Mouse (Mus musculus) embryonic facial prominence, embryonic 11.5 days (tissue): ENCODE data around the gene Rtl10. TPM values are rescaled to one million over a fixed set of nuclear protein-coding genes. Genes with fewer than 3 reads are reported as not detected.
A peak's percentile ranks its signal among the peaks of the same experiment; 100 is the strongest.
"Not testable (repeated sequence)": the region's sequence is repeated elsewhere in the genome, so short reads cannot be mapped to it uniquely, and the experiment has no call there.

Experiments
- ATAC-seq: fragments of 200-750 bp; cut with Nextera tagmentation; replicated peaks from 2 replicates; pipeline ENCODE4 v1.8.0; 2017; ENCODE audit warnings: low read depth; ENCODE audit not compliant: insufficient number of reproducible peaks, low FRiP score, low TSS enrichment
- DNase-seq: peaks from one replicate; pipeline ENCODE4 v3.0.0-alpha.2; 2015; ENCODE audit warnings: low spot score
- H3K27ac ChIP-seq: fragments of 300-500 bp; sonication (generic); replicated peaks from 2 replicates; pipeline ENCODE4 v1.5.1; 2014; ENCODE audit warnings: mild to moderate bottlenecking, low read depth, low read length, control low read depth
- H3K27me3 ChIP-seq: fragments of 300-500 bp; sonication (generic); 2 replicates; pipeline ENCODE4 v1.6.1; 2014; ENCODE audit warnings: mild to moderate bottlenecking, low read length, moderate library complexity, mixed read lengths; ENCODE audit not compliant: control insufficient read depth, insufficient read depth
- H3K36me3 ChIP-seq: fragments of 300-500 bp; sonication (generic); replicated peaks from 2 replicates; pipeline ENCODE4 v1.6.1; 2014; ENCODE audit warnings: low read depth, mild to moderate bottlenecking, low read length, moderate library complexity, mixed read lengths; ENCODE audit not compliant: control insufficient read depth, insufficient read depth
- H3K4me1 ChIP-seq: fragments of 300-500 bp; sonication (generic); 2 replicates; pipeline ENCODE4 v1.6.1; 2014; ENCODE audit warnings: low read length, mixed read lengths; ENCODE audit not compliant: control insufficient read depth, insufficient read depth
- H3K4me2 ChIP-seq: fragments of 300-500 bp; sonication (generic); 2 replicates; pipeline ENCODE4 v1.6.1; 2014; ENCODE audit warnings: low read depth, mild to moderate bottlenecking, control low read depth, low read length, moderate library complexity
- H3K4me3 ChIP-seq: fragments of 300-500 bp; sonication (generic); 2 replicates; pipeline ENCODE4 v1.5.1; 2014; ENCODE audit warnings: low read depth, low read length, control low read depth
- H3K9ac ChIP-seq: fragments of 300-500 bp; sonication (generic); replicated peaks from 2 replicates; pipeline ENCODE4 v1.6.1; 2014; ENCODE audit warnings: mild to moderate bottlenecking, control low read depth, low read length
- H3K9me3 ChIP-seq: fragments of 300-500 bp; sonication (generic); replicated peaks from 2 replicates; pipeline ENCODE4 v1.6.1; 2016; ENCODE audit warnings: mild to moderate bottlenecking, low read length, inconsistent platforms, mixed read lengths; ENCODE audit not compliant: control insufficient read depth
- WGBS: fragments of 180-500 bp; shearing (Covaris S2); extraction: QIAGEN DNeasy Blood & Tissue Kit; methylation state at CpG from one replicate; pipeline ENCODE4 v1.1.7; 2014; 5-methylcytosine and 5-hydroxymethylcytosine counted together
- polyA plus RNA-seq: library from polyadenylated mRNA; unstranded; fragments of >200 nt; fragmentation: Nextera tagmentation; extraction: Ambion mirVana; gene quantifications from 2 replicates; pipeline ENCODE4 v1.2.1, GENCODE M21; 2014

Gene Rtl10
- polyA plus RNA-seq, 1 experiment from 2014 or later: 3.5 TPM

- peak; percentile 100 for ATAC-seq
- H3K9ac ChIP-seq, H3K9me3 ChIP-seq, H3K27me3 ChIP-seq, DNase-seq, H3K4me3 ChIP-seq, H3K4me2 ChIP-seq, H3K36me3 ChIP-seq, H3K4me1 ChIP-seq, H3K27ac ChIP-seq: not testable (repeated sequence)
- WGBS: 97% methylated on average over 7 of the region's 7 CpGs
Measured at GRCm38 (mm10) chr16:18533061-18533460, 34.4 kb downstream of the Rtl10 start.

DNA sequence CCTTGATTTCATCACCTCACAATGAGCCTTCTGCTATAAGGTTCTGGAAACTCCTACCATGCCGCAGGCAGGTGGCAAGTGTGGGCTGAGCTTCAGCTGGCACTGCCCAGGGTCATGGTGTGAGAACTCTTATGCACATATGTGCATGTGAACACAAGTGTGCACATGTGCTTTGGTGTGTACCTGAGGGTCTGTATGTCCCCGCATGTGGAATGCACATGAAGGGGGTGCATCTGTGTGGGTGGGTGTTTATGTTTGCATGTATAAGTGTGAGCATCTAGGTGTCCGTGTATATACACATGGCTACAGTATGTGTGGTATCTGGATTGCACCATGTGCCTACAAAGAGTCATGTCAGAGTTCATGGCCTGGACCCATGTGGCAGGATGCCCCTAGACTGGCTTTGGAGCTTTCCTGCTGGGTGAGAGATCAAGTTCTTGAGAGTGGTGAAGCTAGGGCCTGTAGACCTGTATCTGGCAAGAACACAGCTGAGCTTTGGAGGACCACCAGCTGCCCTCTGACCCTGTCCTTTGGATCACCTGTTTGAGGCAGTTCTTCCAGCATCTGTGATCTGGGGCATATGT is 38.8 kb downstream of the Rtl10 start:
- DNase-seq (no peak), ATAC-seq (no peak)
- no peak overlapping the region for H3K4me2 ChIP-seq
- H3K27ac ChIP-seq: no peak overlapping the region
- H3K9ac ChIP-seq: no peak overlapping the region
- no peaks in the 10 kb centered on the region for H3K27me3 ChIP-seq
- no peaks in the 10 kb centered on the region for H3K9me3 ChIP-seq
- H3K4me3 ChIP-seq: no peak overlapping the region
- no peaks in the 10 kb centered on the region for H3K36me3 ChIP-seq
- no peaks in the 10 kb centered on the region for H3K4me1 ChIP-seq
- WGBS: 92% methylated on average over 3 of the region's 3 CpGs

DNA sequence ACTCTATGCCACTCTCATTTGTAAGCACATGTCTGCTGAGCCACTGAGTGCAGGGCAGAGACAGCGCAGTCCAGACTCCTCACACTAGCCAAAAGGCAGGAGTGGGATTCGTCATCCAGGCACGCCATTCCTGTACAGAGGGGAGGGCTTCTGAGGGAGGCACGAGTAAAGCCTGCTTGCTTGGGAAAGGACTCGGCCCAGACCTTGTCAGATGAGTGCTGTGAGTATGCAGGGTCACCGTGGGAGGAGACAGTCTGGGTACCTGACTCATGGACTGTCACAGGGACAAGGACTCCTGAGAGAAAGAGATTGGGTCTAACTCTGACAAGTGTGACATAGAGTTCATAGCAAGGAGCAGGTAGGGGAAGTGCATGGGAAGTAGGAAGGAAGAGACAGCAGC is 40.6 kb downstream of the Rtl10 start:
- DNase-seq: no peak
- H3K9me3 ChIP-seq: no peaks in the 10 kb centered on the region
- H3K9ac ChIP-seq: no peak overlapping the region
- no peaks in the 10 kb centered on the region for H3K4me1 ChIP-seq
- no peak overlapping the region for H3K27ac ChIP-seq
- H3K4me3 ChIP-seq: no peak overlapping the region
- WGBS: 75% methylated on average over 6 of the region's 6 CpGs
- H3K27me3 ChIP-seq: no peaks in the 10 kb centered on the region
- no peak; the same call in 1 of the 2 replicates for ATAC-seq
- no peaks in the 10 kb centered on the region for H3K36me3 ChIP-seq
- H3K4me2 ChIP-seq: no peak overlapping the region

- ATAC-seq (no peak), DNase-seq (no peak)
- Histone ChIP-seq H3K27ac (no peak overlapping the region), H3K36me3 (no peaks in the 10 kb centered on the region), H3K4me3 (no peak overlapping the region), H3K9me3 (no peaks in the 10 kb centered on the region), H3K27me3 (no peaks in the 10 kb centered on the region), H3K4me1 (no peaks in the 10 kb centered on the region), H3K9ac (no peak overlapping the region), H3K4me2 (no peak overlapping the region)
- 69% methylated on average over 8 of the region's 8 CpGs for WGBS
Measured at GRCm38 (mm10) chr16:18543151-18543829, 44.6 kb downstream of the Rtl10 start.

DNA sequence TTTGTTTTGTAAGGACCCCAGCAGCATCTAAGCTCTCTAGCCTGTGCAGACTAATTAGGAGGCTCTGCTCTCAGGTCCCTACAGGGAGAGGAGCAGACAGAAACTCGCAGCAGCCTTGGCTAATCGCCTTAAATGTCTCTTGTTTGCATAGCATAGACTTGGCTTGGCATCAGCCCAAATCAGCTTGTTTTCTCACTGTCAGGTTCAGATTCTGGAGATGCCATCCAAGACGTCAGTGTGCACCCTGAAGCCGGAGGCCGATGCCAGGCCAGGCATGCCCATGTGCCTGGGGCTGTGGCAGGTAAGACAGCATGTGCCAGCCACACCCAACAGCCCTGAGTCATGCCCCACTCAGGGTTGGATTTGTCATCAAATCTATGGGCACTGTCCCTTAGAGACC is 49.2 kb downstream of the Rtl10 start:
- Histone ChIP-seq H3K4me1 (no peaks in the 10 kb centered on the region; the same call in 1 of the 2 replicates), H3K9me3 (no peaks in the 10 kb centered on the region), H3K4me2 (no peak overlapping the region), H3K27me3 (no peaks in the 10 kb centered on the region), H3K36me3 (no peaks in the 10 kb centered on the region), H3K4me3 (no peak overlapping the region), H3K9ac (no peak overlapping the region), H3K27ac (no peak overlapping the region)
- no peak for ATAC-seq
- WGBS: 85% methylated on average over 5 of the region's 5 CpGs
- no peak for DNase-seq

Other genes starting within 250 kb of the Rtl10 start
- 0.94 and 2.7 TPM in 2 replicates for gene Gm49776, start 240.6 kb upstream of the Rtl10 start, polyA plus RNA-seq
- gene Dgcr8, start 209.7 kb upstream of the Rtl10 start, polyA plus RNA-seq: 31.3 and 32.2 TPM in 2 replicates
- gene Tango2, start 150.8 kb upstream of the Rtl10 start, polyA plus RNA-seq: 20.4 and 27.9 TPM in 2 replicates
- 26.6 and 28.1 TPM in 2 replicates for gene Arvcf, start 150.7 kb upstream of the Rtl10 start, polyA plus RNA-seq
- 15.8 and 15.9 TPM in 2 replicates for gene Txnrd2, start 72.5 kb upstream of the Rtl10 start, polyA plus RNA-seq
- 47.4 and 49.3 TPM in 2 replicates for gene Comt, start 72.0 kb upstream of the Rtl10 start, polyA plus RNA-seq
- 13.2 and 15.6 TPM in 2 replicates for gene Gnb1l, start 188 bp upstream of the Rtl10 start, polyA plus RNA-seq
- 6.3 and 6.8 TPM in 2 replicates for gene Tbx1, start 91.8 kb downstream of the Rtl10 start, polyA plus RNA-seq
- 5.8 and 6.4 TPM in 2 replicates for gene Gp1bb, start 123.5 kb downstream of the Rtl10 start, polyA plus RNA-seq
- 1.1 and 3.0 TPM in 2 replicates for gene Gm49601, start 127.5 kb downstream of the Rtl10 start, polyA plus RNA-seq
- 33.7 and 39.9 TPM in 2 replicates for gene Sept5, start 131.1 kb downstream of the Rtl10 start, polyA plus RNA-seq